Mouse (Mus musculus) bone marrow macrophage, adult 2 months (primary cell): ENCODE measurements at regions not wholly inside any gene's neighbourhood (a gene's known extent, or its start where the extent isn't known, plus 50 kb on each side); places are given as distances from the start of the nearest gene placed in this dataset.

ENCODE experiments used
- CTCF ChIP-seq: IDR thresholded peaks from 2 replicates; pipeline ENCODE4 v1.5.1; 2012; ENCODE audit warnings: low read depth, mild to moderate bottlenecking, low read length, moderate library complexity
- POLR2A ChIP-seq: IDR thresholded peaks from 2 replicates; pipeline ENCODE4 v1.6.1; 2012; ENCODE audit warnings: mild to moderate bottlenecking, low read depth, low read length, borderline replicate concordance

GRCm38 (mm10) chr13:113446226-113446625 is 153.3 kb downstream of the BC067074 start:
- TF ChIP-seq POLR2A (no peak), CTCF (no peak)
